ENCODE assay signal across 8 mouse cellular contexts in genomic region chr5:31201042-31201741, GRCm38 (mm10). TPM values are rescaled to one million over a fixed set of nuclear protein-coding genes. Genes with fewer than 3 reads are reported as not detected.
DNase-seq lines count a peak whose midpoint lies in the region; ATAC-seq and TF ChIP-seq lines count a peak whose summit lies in the region.

No protein-coding gene starts in this region.

- TF ChIP-seq CTCF in kidney, postnatal 0 days (IDR thresholded peaks at IDR 0.05; ENCODE audit: low read depth): no peak

- peak overlapping the region; percentile 92 for H3K27ac ChIP-seq in kidney, postnatal 0 days
- peak overlapping the region; percentile 85 for H3K27ac ChIP-seq in brown adipose tissue, adult 24 weeks (replicated peaks; ENCODE audit: low read depth, low read length)
- peak overlapping the region; percentile 87 for H3K27ac ChIP-seq in hindbrain, embryonic 15.5 days (replicated peaks)
- peak overlapping the region; percentile 85 for H3K27ac ChIP-seq in midbrain, embryonic 15.5 days

- no peak for DNase-seq in kidney, postnatal 0 days (ENCODE audit: low spot score)
- DNase-seq in kidney, postnatal 36 days: no peak
- no peak for DNase-seq in frontal cortex, postnatal 25 days (ENCODE audit: low spot score in 2 of 2)
- no peak for DNase-seq in adrenal gland, postnatal 4 days (ENCODE audit: low spot score in 2 of 2)
- no peak for DNase-seq in adrenal gland, postnatal 14 days

- peaks cover 44% of the 10 kb centered on the region for H3K36me3 ChIP-seq in kidney, postnatal 0 days (ENCODE audit: insufficient read depth, low read length)
- peaks cover 79% of the 10 kb centered on the region for H3K36me3 ChIP-seq in hindbrain, embryonic 15.5 days
- peaks cover 71% of the 10 kb centered on the region for H3K36me3 ChIP-seq in midbrain, embryonic 15.5 days (replicated peaks)

- peaks cover 9% of the 10 kb centered on the region; the same call in 1 of the 2 replicates for H3K4me1 ChIP-seq in kidney, postnatal 0 days (replicated peaks; ENCODE audit: insufficient read depth, low read length)
- H3K4me1 ChIP-seq in brown adipose tissue, adult 24 weeks (ENCODE audit: control insufficient read depth, insufficient read depth, insufficient read length, low read length): no peaks in the 10 kb centered on the region; the same call in 1 of the 2 replicates
- H3K4me1 ChIP-seq in hindbrain, embryonic 15.5 days (replicated peaks): peaks cover 24% of the 10 kb centered on the region
- H3K4me1 ChIP-seq in midbrain, embryonic 15.5 days: peaks cover 27% of the 10 kb centered on the region

- H3K27me3 ChIP-seq in kidney, postnatal 0 days (ENCODE audit: insufficient read depth, low read length): no peaks in the 10 kb centered on the region
- H3K27me3 ChIP-seq in hindbrain, embryonic 15.5 days: no peaks in the 10 kb centered on the region
- H3K27me3 ChIP-seq in midbrain, embryonic 15.5 days (replicated peaks): no peaks in the 10 kb centered on the region

- peak overlapping the region; percentile 86 for H3K9ac ChIP-seq in kidney, postnatal 0 days (ENCODE audit: low read depth, low read length)
- peak overlapping the region; percentile 87 for H3K9ac ChIP-seq in hindbrain, embryonic 15.5 days
- peak overlapping the region; percentile 92 for H3K9ac ChIP-seq in midbrain, embryonic 15.5 days

- WGBS in kidney, postnatal 0 days: 8% methylated on average over 13 of the region's 13 CpGs
- WGBS in hindbrain, embryonic 15.5 days: 21% methylated on average over 13 of the region's 13 CpGs
- 19% methylated on average over 13 of the region's 13 CpGs for WGBS in midbrain, embryonic 15.5 days

- H3K4me3 ChIP-seq in kidney, postnatal 0 days (replicated peaks; ENCODE audit: low read depth, low read length): peak overlapping the region; percentile 82
- peak overlapping the region; percentile 69 for H3K4me3 ChIP-seq in brown adipose tissue, adult 24 weeks (ENCODE audit: insufficient read depth, low read depth, low read length)
- H3K4me3 ChIP-seq in hindbrain, embryonic 15.5 days: peak overlapping the region; percentile 84
- peak overlapping the region; percentile 92 for H3K4me3 ChIP-seq in midbrain, embryonic 15.5 days

- peak overlapping the region; percentile 71 for H3K4me2 ChIP-seq in kidney, postnatal 0 days (ENCODE audit: low read length)
- peak overlapping the region; percentile 81 for H3K4me2 ChIP-seq in hindbrain, embryonic 15.5 days
- H3K4me2 ChIP-seq in midbrain, embryonic 15.5 days: peak overlapping the region; percentile 64

- ATAC-seq in kidney, postnatal 0 days (replicated peaks; ENCODE audit: low FRiP score, low read depth): no peak
- ATAC-seq in hindbrain, embryonic 15.5 days (ENCODE audit: low FRiP score, low read depth): no peak
- ATAC-seq in midbrain, embryonic 15.5 days (replicated peaks): no peak

- 0 out of 2 replicates have a peak, but pooled peaks cover 3% of the 10 kb centered on the region for H3K9me3 ChIP-seq in kidney, postnatal 0 days (replicated peaks; ENCODE audit: low read length)
- H3K9me3 ChIP-seq in hindbrain, embryonic 15.5 days: 0 out of 2 replicates have a peak, but pooled peaks cover 4% of the 10 kb centered on the region
- H3K9me3 ChIP-seq in midbrain, embryonic 15.5 days: peaks cover 4% of the 10 kb centered on the region

RNA-seq across cellular contexts. Expression of gene Zfp513, which starts 0.9 kb away (rescaled TPM):
- polyA plus RNA-seq in kidney, postnatal 0 days (2015; fragmentation: Nextera tagmentation; extraction: Ambion mirVana): 7.2 and 8.9 TPM in 2 replicates
- 10.0 and 12.1 TPM in 2 replicates for polyA plus RNA-seq in brown adipose tissue, adult 24 weeks (2012; ENCODE audit: insufficient read depth, insufficient read length, missing spikeins)
- 16.2 and 17.4 TPM in 2 replicates for polyA plus RNA-seq in hindbrain, embryonic 15.5 days (2015; fragmentation: Nextera tagmentation; extraction: Ambion mirVana)
- 17.0 and 19.4 TPM in 2 replicates for polyA plus RNA-seq in midbrain, embryonic 15.5 days (2015; fragmentation: Nextera tagmentation; extraction: Ambion mirVana)
- 10 to 100 TPM; 32.3 to 33.7 TPM for total RNA-seq in adrenal gland, postnatal 4 days (2021)
- 25.8 and 27.9 TPM in 2 replicates for total RNA-seq in adrenal gland, postnatal 14 days (2021)

RNA-seq across cellular contexts. Expression of gene Eif2b4, which starts 8.0 kb away (rescaled TPM):
- polyA plus RNA-seq in kidney, postnatal 0 days (2015; fragmentation: Nextera tagmentation; extraction: Ambion mirVana): 62.8 and 66.8 TPM in 2 replicates
- 33.3 and 43.4 TPM in 2 replicates for polyA plus RNA-seq in brown adipose tissue, adult 24 weeks (2012; ENCODE audit: insufficient read depth, insufficient read length, missing spikeins)
- 76.1 and 86.9 TPM in 2 replicates for polyA plus RNA-seq in hindbrain, embryonic 15.5 days (2015; fragmentation: Nextera tagmentation; extraction: Ambion mirVana)
- 85.0 and 92.1 TPM in 2 replicates for polyA plus RNA-seq in midbrain, embryonic 15.5 days (2015; fragmentation: Nextera tagmentation; extraction: Ambion mirVana)
- 10 to 100 TPM; 36.8 to 41.9 TPM for total RNA-seq in adrenal gland, postnatal 4 days (2021)
- 42.7 and 64.9 TPM in 2 replicates for total RNA-seq in adrenal gland, postnatal 14 days (2021)

RNA-seq across cellular contexts. Expression of gene Snx17, which starts 8.2 kb away (rescaled TPM):
- 122 and 134 TPM in 2 replicates for polyA plus RNA-seq in kidney, postnatal 0 days (2015; fragmentation: Nextera tagmentation; extraction: Ambion mirVana)
- polyA plus RNA-seq in brown adipose tissue, adult 24 weeks (2012; ENCODE audit: insufficient read depth, insufficient read length, missing spikeins): 56.4 and 64.8 TPM in 2 replicates
- polyA plus RNA-seq in hindbrain, embryonic 15.5 days (2015; fragmentation: Nextera tagmentation; extraction: Ambion mirVana): 115 and 118 TPM in 2 replicates
- polyA plus RNA-seq in midbrain, embryonic 15.5 days (2015; fragmentation: Nextera tagmentation; extraction: Ambion mirVana): 125 and 126 TPM in 2 replicates
- 100 to 1,000 TPM; 113 TPM for total RNA-seq in adrenal gland, postnatal 4 days (2021)
- total RNA-seq in adrenal gland, postnatal 14 days (2021): 85.0 and 95.4 TPM in 2 replicates

RNA-seq across cellular contexts. Expression of gene Ppm1g, which starts 19.3 kb away (rescaled TPM):
- 85.4 and 92.2 TPM in 2 replicates for polyA plus RNA-seq in kidney, postnatal 0 days (2015; fragmentation: Nextera tagmentation; extraction: Ambion mirVana)
- 39.8 and 46.0 TPM in 2 replicates for polyA plus RNA-seq in brown adipose tissue, adult 24 weeks (2012; ENCODE audit: insufficient read depth, insufficient read length, missing spikeins)
- 171 and 182 TPM in 2 replicates for polyA plus RNA-seq in hindbrain, embryonic 15.5 days (2015; fragmentation: Nextera tagmentation; extraction: Ambion mirVana)
- 191 and 200 TPM in 2 replicates for polyA plus RNA-seq in midbrain, embryonic 15.5 days (2015; fragmentation: Nextera tagmentation; extraction: Ambion mirVana)
- 100 to 1,000 TPM; 107 to 117 TPM for total RNA-seq in adrenal gland, postnatal 4 days (2021)
- total RNA-seq in adrenal gland, postnatal 14 days (2021): 117 and 121 TPM in 2 replicates

RNA-seq across cellular contexts. Expression of gene Gtf3c2, which starts 21.2 kb away (rescaled TPM):
- 42.5 and 47.6 TPM in 2 replicates for polyA plus RNA-seq in kidney, postnatal 0 days (2015; fragmentation: Nextera tagmentation; extraction: Ambion mirVana)
- polyA plus RNA-seq in brown adipose tissue, adult 24 weeks (2012; ENCODE audit: insufficient read depth, insufficient read length, missing spikeins): 18.3 and 18.4 TPM in 2 replicates
- polyA plus RNA-seq in hindbrain, embryonic 15.5 days (2015; fragmentation: Nextera tagmentation; extraction: Ambion mirVana): 62.9 and 67.1 TPM in 2 replicates
- polyA plus RNA-seq in midbrain, embryonic 15.5 days (2015; fragmentation: Nextera tagmentation; extraction: Ambion mirVana): 72.3 and 73.6 TPM in 2 replicates
- 10 to 100 TPM; 87.2 to 88.0 TPM for total RNA-seq in adrenal gland, postnatal 4 days (2021)
- 54.3 and 58.6 TPM in 2 replicates for total RNA-seq in adrenal gland, postnatal 14 days (2021)
